Mouse (Mus musculus): ENCODE measurements around the gene Eif4g1. TPM values are rescaled to one million over a fixed set of nuclear protein-coding genes. Genes with fewer than 3 reads are reported as not detected.
A peak's percentile ranks its signal among the peaks of the same experiment; 100 is the strongest.

Gene Eif4g1
- polyA plus RNA-seq, 1 experiment: 232 TPM

DNA sequence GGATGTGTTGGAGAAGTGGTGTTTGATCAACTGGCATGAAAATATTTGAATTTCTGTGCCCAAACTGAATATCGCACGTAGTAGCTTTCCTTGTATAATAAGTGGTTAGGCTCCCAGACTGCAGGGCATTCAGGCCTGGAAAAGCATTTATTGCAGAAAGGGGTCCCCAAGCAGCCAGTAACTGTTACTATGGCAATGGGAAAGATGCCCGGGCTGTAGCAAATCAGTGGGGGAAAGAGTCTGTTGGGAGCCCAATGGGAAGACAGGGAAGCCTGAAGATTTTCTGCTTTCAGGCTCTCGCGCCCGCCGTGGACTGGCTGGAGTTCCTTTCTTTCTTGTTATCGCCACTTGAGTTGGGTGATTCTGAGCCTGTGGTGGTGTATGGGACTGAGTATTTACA lies 29.7 kb upstream of the Eif4g1 start:
- no peaks in the 10 kb centered on the region for H3K36me3 ChIP-seq (ENCODE audit: control insufficient read depth, insufficient read depth)
- H3K4me2 ChIP-seq (ENCODE audit: low read depth): no peak overlapping the region
- no peaks in the 10 kb centered on the region for H3K27me3 ChIP-seq (ENCODE audit: control insufficient read depth, insufficient read depth, insufficient read length)
- no peaks in the 10 kb centered on the region for H3K79me2 ChIP-seq (ENCODE audit: control insufficient read depth, insufficient read depth)
- TF ChIP-seq TCF3 (IDR thresholded peaks at IDR 0.05; ENCODE audit: insufficient read length, low read depth) (no peak), POLR2A (IDR thresholded peaks at IDR 0.05; ENCODE audit: insufficient read length, low read depth) (no peak), E2F4 (IDR thresholded peaks at IDR 0.05; ENCODE audit: insufficient read depth) (no peak), USF1 (IDR thresholded peaks at IDR 0.05; ENCODE audit: low read depth) (no peak), POLR2AphosphoS2 (IDR thresholded peaks at IDR 0.05; ENCODE audit: insufficient read length, low read depth) (no peak), MAX (IDR thresholded peaks at IDR 0.05; ENCODE audit: low read depth) (no peak), MYOD1 (IDR thresholded peaks at IDR 0.05; ENCODE audit: control insufficient read depth in 1 of 3, insufficient read length in 2 of 3, low read depth in 2 of 3) (no peak), MYOG (IDR thresholded peaks at IDR 0.05; ENCODE audit: control insufficient read depth in 1 of 3, insufficient read depth in 1 of 3, insufficient read length in 2 of 3, low read depth in 2 of 3) (no peak), TCF12 (IDR thresholded peaks at IDR 0.05; ENCODE audit: insufficient read depth, poor library complexity, severe bottlenecking) (no peak), SRF (IDR thresholded peaks at IDR 0.05; ENCODE audit: control insufficient read depth, insufficient read length, low read depth) (no peak), CEBPB (IDR thresholded peaks at IDR 0.05; ENCODE audit: insufficient read depth, poor library complexity, severe bottlenecking) (no peak)
- no peak overlapping the region for H3K4me3 ChIP-seq
- H3ac ChIP-seq (ENCODE audit: control insufficient read depth, insufficient read length): no peak overlapping the region

DNA sequence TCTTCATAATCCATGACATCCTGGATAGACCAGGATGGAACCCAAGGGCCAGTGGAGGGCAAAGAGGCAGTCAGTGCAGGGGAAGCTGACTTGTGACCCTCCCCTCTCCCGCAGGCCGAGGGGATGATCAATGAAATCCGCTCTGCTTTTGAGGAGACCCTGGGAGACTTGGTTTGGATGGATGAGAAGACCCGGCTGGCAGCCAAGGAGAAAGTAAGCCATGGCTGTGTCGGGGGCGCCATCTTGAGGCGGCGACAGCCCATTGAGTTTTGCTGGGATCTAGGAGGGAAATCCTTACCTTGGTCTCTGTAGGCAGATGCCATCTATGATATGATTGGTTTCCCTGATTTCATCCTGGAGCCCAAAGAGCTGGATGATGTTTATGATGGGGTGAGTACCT lies 26.0 kb upstream of the Eif4g1 start:
- no peaks in the 10 kb centered on the region for H3K79me2 ChIP-seq (ENCODE audit: control insufficient read depth, insufficient read depth)

DNA sequence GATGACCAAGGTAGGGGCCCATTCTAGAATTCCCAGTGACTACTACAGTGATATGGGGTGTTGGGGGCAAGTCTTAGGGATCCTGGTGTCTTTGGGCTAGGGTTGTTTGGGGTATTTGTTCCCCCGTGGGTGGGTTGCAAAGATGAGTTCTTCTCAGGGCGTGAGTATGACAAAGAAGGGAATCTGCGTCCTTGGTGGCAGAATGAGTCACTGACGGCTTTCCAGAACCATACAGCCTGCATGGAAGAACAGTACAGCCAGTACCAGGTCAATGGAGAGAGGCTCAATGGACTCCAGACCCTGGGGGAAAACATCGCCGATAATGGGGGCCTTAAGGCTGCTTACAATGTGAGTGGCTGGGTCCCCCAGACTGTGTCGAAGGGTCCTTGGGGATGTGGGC lies 24.2 kb upstream of the Eif4g1 start:
- Histone ChIP-seq H3K27me3 (ENCODE audit: control insufficient read depth, insufficient read depth, insufficient read length) (no peaks in the 10 kb centered on the region), H3ac (ENCODE audit: control insufficient read depth, insufficient read length) (no peak overlapping the region), H3K79me2 (ENCODE audit: control insufficient read depth, insufficient read depth) (no peaks in the 10 kb centered on the region), H3K4me3 (no peak overlapping the region), H3K4me2 (ENCODE audit: low read depth) (no peak overlapping the region), H3K36me3 (ENCODE audit: control insufficient read depth, insufficient read depth) (no peaks in the 10 kb centered on the region)
- TF ChIP-seq MAX (IDR thresholded peaks at IDR 0.05; ENCODE audit: low read depth) (no peak), CEBPB (IDR thresholded peaks at IDR 0.05; ENCODE audit: insufficient read depth, poor library complexity, severe bottlenecking) (no peak), E2F4 (IDR thresholded peaks at IDR 0.05; ENCODE audit: insufficient read depth) (no peak), SRF (IDR thresholded peaks at IDR 0.05; ENCODE audit: control insufficient read depth, insufficient read length, low read depth) (no peak), USF1 (IDR thresholded peaks at IDR 0.05; ENCODE audit: low read depth) (no peak), TCF3 (IDR thresholded peaks at IDR 0.05; ENCODE audit: insufficient read length, low read depth) (no peak), POLR2A (IDR thresholded peaks at IDR 0.05; ENCODE audit: insufficient read length, low read depth) (no peak), POLR2AphosphoS2 (IDR thresholded peaks at IDR 0.05; ENCODE audit: insufficient read length, low read depth) (no peak), MYOD1 (IDR thresholded peaks at IDR 0.05; ENCODE audit: control insufficient read depth in 1 of 3, insufficient read length in 2 of 3, low read depth in 2 of 3) (no peak), REST (IDR thresholded peaks at IDR 0.05; ENCODE audit: insufficient read depth, insufficient read length) (no peak), TCF12 (IDR thresholded peaks at IDR 0.05; ENCODE audit: insufficient read depth, poor library complexity, severe bottlenecking) (no peak), MYOG (IDR thresholded peaks at IDR 0.05; ENCODE audit: control insufficient read depth in 1 of 3, insufficient read depth in 1 of 3, insufficient read length in 2 of 3, low read depth in 2 of 3) (no peak)

More for the DNA sequence above, 26.0 kb upstream of the Eif4g1 start:
- TF ChIP-seq POLR2A (IDR thresholded peaks at IDR 0.05; ENCODE audit: insufficient read length, low read depth) (no peak), SRF (IDR thresholded peaks at IDR 0.05; ENCODE audit: control insufficient read depth, insufficient read length, low read depth) (no peak), REST (IDR thresholded peaks at IDR 0.05; ENCODE audit: insufficient read depth, insufficient read length) (no peak), USF1 (IDR thresholded peaks at IDR 0.05; ENCODE audit: low read depth) (no peak), TCF3 (IDR thresholded peaks at IDR 0.05; ENCODE audit: insufficient read length, low read depth) (no peak), MAX (IDR thresholded peaks at IDR 0.05; ENCODE audit: low read depth) (no peak), TCF12 (IDR thresholded peaks at IDR 0.05; ENCODE audit: insufficient read depth, poor library complexity, severe bottlenecking) (no peak), MYOG (IDR thresholded peaks at IDR 0.05; ENCODE audit: control insufficient read depth in 1 of 3, insufficient read depth in 1 of 3, insufficient read length in 2 of 3, low read depth in 2 of 3) (no peak), E2F4 (IDR thresholded peaks at IDR 0.05; ENCODE audit: insufficient read depth) (no peak), CEBPB (IDR thresholded peaks at IDR 0.05; ENCODE audit: insufficient read depth, poor library complexity, severe bottlenecking) (no peak), MYOD1 (IDR thresholded peaks at IDR 0.05; ENCODE audit: control insufficient read depth in 1 of 3, insufficient read length in 2 of 3, low read depth in 2 of 3) (no peak), POLR2AphosphoS2 (IDR thresholded peaks at IDR 0.05; ENCODE audit: insufficient read length, low read depth) (no peak)
- Histone ChIP-seq H3K36me3 (ENCODE audit: control insufficient read depth, insufficient read depth) (no peaks in the 10 kb centered on the region), H3ac (ENCODE audit: control insufficient read depth, insufficient read length) (no peak overlapping the region), H3K27me3 (ENCODE audit: control insufficient read depth, insufficient read depth, insufficient read length) (no peaks in the 10 kb centered on the region), H3K4me2 (ENCODE audit: low read depth) (no peak overlapping the region), H3K4me3 (no peak overlapping the region)

DNA sequence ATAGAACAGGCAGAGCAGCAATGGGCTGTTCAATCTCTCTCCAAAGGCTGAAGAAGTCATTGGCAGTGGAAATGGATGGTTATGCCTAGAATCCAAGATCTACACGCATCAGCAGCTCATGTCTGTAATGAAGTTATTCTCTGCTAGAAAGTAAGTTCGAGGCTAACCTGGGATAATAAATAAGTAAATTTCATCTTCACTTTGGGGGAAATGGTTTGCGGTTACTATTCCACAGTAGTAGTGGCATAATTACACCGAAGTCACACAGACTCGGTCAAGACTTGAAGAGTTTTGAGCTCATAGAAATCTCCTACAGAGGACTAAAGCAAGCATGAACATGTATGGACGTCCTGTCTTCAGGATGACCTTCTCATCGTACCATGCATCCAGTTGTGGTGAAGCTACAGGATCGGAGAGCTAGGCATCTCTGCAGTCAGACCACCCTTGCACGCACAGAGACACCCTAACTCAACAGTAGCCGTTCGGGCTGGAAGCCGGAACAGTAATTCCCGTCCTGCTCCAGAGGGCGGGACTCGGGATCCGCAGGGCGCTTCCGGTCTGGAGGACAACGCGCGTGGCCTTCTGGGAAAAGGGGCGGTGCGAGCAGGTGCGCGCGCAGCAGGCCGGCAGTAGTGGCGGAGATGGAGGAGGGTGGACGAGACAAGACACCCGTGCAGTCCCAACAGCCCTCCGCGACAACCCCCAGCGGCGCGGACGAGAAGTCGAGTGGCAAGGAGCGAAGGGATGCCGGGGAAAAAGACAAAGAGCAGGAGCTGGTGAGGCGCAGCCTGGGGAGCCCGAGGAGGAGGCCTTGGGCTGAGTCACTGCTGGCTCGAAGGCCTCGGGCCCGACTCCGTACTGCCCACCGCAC lies 16.8 kb upstream of the Eif4g1 start, which contains the start of gene Psmd2:
TSS of gene Psmd2 (plus strand) at position 577 of the 871 bp plus-strand sequence.
- TF ChIP-seq REST (IDR thresholded peaks at IDR 0.05; ENCODE audit: insufficient read depth, insufficient read length): peak; percentile 28
- TF ChIP-seq MYOD1 (IDR thresholded peaks at IDR 0.05; ENCODE audit: control insufficient read depth in 1 of 3, insufficient read length in 2 of 3, low read depth in 2 of 3): peak in 2 of 3 experiments; percentile 5 to 63
- peak; percentile 98 for TF ChIP-seq POLR2A (IDR thresholded peaks at IDR 0.05; ENCODE audit: insufficient read length, low read depth)
- peak in 2 of 3 experiments; percentile 24 to 66 for TF ChIP-seq MYOG (IDR thresholded peaks at IDR 0.05; ENCODE audit: control insufficient read depth in 1 of 3, insufficient read depth in 1 of 3, insufficient read length in 2 of 3, low read depth in 2 of 3)
- no peak for TF ChIP-seq CEBPB (IDR thresholded peaks at IDR 0.05; ENCODE audit: insufficient read depth, poor library complexity, severe bottlenecking)
- TF ChIP-seq POLR2AphosphoS2 (IDR thresholded peaks at IDR 0.05; ENCODE audit: insufficient read length, low read depth): peak; percentile 93
- Histone ChIP-seq H3K27me3 (ENCODE audit: control insufficient read depth, insufficient read depth, insufficient read length) (no peaks in the 10 kb centered on the region), H3K4me3 (peak within 1 kb of the TSS; percentile 98), H3K36me3 (ENCODE audit: control insufficient read depth, insufficient read depth) (peaks cover 12% of the 10 kb centered on the region), H3K4me2 (ENCODE audit: low read depth) (peak within 1 kb of the TSS; percentile 92), H3ac (ENCODE audit: control insufficient read depth, insufficient read length) (peak within 1 kb of the TSS; percentile 22), H3K79me2 (ENCODE audit: control insufficient read depth, insufficient read depth) (peaks cover 25% of the 10 kb centered on the region)

Data from myocyte (in vitro differentiated cells).